Mouse (Mus musculus): ENCODE results near the gene Gstm7.
"Not testable (repeated sequence)": the region's sequence is repeated elsewhere in the genome, so short reads cannot be mapped to it uniquely, and the experiment has no call there.

Gstm7 gene

DNA sequence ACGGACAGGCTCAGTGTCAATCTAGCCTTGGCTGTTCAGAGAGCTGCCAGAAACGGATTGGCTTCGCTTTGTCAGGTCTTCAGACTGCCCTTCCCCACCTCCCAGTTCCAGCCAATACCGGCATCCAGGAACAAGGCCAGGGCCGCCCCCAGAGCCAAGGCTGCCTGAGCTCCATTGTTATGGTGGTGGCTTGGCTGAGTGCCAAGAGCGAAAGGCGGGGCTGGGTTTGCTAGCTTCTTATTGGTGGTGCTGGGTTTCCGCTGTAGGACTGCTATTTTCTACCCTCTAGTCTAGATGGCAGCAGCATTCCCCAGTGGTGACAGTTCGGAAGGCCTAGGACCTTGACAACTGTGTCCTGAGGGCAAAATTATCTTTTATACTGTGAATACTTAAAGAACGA lies at the start of gene Gstm7:
Gene Gstm7, minus strand, starts transcription at position 148 of the 400 bp plus-strand sequence.
- DNase-seq = peak; percentile 96 to 99

DNA sequence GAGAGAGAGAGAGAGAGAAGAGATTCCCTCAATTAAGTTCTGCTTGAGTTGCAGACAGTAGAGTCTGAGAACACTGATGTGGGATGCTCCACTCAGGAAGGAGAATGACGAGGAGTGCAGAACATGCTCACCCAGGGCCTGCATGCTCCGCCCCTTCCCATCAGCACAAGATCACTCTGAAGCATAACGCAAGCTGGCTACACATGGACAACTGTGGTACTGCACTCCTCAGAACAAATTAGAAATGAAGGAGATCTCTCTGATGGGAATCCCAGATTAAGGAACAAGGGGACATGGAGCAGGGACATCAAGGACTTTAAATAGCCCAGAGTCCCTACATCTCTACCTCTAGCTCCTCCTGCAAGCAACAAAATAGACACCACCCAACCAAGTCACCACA lies 49.6 kb upstream of the Gstm7 start:
- DNase-seq = no peak

- no peak for DNase-seq
Measured at GRCm38 (mm10) chr3:107977691-107978090, 46.1 kb upstream of the Gstm7 start.

DNA sequence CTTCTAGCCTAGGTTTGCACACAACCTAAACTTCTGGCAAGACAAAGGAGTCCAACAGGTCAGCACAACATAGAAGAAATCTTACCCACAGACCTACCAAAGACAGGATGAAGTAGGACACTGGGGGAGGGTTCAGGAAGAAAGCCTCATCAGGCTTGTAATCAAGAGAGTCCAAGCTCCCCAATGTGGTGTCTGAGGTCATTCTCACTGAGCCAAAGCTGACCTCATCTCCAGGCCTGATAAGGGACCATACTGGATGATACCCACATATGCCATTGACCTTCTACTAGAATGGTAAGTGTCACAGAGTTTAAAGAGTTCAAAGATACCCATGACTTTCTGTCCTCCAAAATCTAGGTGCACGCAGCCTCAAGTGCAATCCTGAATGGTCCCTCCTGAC lies 42.6 kb upstream of the Gstm7 start:
- DNase-seq = no peak

GRCm38 (mm10) chr3:107972070-107972469 lies 40.5 kb upstream of the Gstm7 start:
- no peak for DNase-seq

DNA sequence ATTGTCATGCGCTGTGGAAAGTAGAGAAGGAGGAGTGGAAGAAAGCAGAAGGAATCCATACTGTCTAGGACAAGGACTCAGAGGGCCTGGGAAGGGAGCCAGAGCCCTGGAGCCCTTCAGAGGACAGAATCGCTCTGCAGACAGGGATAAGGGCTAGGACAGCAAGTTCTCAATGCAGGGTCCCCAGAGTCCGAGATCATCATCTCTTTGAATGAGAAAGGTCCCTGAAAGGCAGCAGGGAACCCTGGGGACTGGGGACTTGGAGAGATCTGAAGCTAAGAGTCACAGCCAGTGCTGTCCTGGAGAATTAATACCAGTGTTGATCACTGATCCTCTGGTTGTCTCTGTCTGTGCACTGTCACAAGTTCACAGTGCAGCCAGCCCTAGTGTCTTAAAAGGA lies 39.5 kb upstream of the Gstm7 start:
- not testable (repeated sequence) for DNase-seq

GRCm38 (mm10) chr3:107968724-107969395 lies 37.2 kb upstream of the Gstm7 start, which contains the start of gene Gstm3:
Gstm3 (minus strand) TSS chr3:107969283.
- no peak for DNase-seq

DNA sequence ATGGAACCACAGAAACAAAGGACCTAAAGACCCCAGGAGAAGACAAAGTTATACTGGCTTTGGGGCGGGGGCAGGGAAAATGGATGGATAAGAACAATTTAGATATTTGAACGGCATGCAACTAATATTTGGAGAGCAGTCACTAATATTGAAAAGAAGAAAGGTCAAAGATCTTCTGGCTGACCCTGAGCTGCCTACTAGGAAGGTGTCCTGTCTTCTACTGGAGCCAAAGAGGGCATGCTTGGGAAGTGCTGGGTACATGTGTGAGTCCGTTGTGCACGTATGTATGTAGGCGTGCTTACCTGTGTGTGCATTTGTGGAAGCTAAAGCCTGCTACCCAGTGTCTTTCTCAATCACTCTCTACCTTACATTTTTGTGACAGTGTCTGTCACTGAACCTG lies 35.0 kb upstream of the Gstm7 start:
- DNase-seq = no peak

DNA sequence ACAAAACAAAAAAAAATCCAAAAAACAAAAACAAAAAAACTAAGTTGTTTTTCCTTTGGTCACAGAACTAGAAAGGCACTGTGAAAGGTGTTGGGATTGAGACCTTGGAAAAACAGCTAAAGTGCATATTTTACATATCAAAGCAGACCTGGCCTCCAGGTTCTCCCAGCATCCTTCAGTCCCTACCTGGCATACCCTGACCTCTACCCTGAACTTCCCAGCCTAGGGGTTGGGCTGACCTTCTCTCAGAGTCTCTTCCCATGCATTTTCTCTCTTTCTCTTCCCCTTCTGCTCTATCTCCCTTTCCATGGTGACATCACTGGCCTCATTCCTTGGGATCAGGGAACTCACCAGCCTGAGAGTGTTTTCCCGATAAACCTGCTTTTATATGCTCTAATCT lies 34.0 kb upstream of the Gstm7 start:
- DNase-seq = no peak

GRCm38 (mm10) chr3:107964656-107965308 lies 33.2 kb upstream of the Gstm7 start:
- no peak for DNase-seq

DNA sequence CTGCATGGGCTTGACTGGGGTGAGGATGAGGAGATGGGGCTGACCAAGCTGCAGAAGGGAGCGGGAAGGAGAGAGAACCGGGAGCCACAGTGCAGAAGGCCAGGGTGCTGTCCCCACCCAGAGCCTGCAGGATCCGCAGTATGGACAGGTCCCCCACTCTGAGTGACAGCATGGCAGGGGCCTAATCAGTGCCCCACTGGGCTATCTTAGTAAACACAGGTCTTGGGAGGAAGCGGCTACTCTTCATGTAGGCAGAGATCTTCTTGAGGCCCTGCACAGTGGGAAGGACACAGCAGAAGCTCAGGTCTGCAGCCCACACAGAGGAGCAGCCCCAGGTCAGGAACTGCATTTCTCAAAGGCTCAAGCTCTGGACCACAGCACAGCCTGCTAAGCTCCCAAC lies 32.4 kb upstream of the Gstm7 start:
- DNase-seq = no peak

DNA sequence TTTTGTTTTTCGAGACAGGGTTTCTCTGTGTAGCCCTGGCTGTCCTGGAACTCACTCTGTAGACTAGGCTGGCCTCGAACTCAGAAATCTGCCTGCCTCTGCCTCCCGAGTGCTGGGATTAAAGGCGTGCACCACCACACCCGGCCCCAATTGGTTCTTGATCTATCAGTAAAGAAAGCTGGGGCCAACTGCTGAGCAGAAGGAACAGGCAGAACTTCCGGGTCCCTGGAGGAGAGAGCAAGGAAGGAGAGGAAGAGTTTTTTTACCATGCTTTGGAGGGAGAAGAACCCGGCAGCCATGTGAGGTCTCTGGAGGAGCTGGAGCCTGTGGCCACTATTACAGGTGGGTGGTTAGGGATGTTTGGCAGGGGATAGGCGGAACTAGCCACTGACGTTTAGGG lies 23.6 kb upstream of the Gstm7 start:
- not testable (repeated sequence) for DNase-seq

DNA sequence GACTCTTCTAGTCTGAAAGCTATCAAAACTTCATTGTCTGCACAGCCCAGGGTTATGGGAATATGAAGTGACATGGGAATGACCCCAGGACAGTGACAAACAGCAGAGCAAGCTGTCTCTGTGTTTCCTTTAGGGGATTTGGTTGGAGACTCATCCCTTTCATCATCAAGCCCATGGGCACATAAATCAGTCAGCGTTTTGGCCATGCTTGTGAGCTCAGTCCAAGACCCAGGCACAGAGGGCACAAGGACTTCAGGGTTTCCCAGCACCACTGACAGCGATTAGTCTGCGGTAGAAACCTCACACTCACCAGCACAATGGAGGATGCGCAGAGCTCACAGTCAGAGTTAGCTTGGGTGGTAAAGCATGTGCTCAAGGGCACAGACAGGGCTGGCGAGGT lies 22.3 kb upstream of the Gstm7 start:
- no peak for DNase-seq

- peak; percentile 78 to 81 for DNase-seq
Measured at GRCm38 (mm10) chr3:107953328-107953755, 21.7 kb upstream of the Gstm7 start.

DNA sequence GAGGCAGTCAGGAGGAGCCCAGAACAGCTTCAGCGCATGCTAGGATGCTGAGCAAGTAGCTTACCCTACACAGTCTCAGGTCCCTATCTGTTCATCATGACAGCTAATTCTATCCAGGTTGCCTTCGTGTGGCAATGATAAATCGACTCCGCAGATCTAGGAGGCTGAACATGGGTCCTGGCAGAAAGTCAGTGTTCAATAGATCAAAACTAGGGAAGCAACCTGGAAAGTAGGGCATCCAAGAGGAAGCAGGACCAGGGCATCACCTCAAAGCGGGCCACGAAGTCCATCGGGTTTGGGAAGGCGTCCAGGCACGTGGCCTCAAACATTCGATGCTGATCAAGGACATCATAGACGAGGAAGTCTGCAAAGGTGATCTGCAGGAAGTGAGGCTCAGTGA lies 18.9 kb upstream of the Gstm7 start:
- DNase-seq = no peak

GRCm38 (mm10) chr3:107949461-107949860 lies 17.8 kb upstream of the Gstm7 start:
- DNase-seq = not testable (repeated sequence)

DNA sequence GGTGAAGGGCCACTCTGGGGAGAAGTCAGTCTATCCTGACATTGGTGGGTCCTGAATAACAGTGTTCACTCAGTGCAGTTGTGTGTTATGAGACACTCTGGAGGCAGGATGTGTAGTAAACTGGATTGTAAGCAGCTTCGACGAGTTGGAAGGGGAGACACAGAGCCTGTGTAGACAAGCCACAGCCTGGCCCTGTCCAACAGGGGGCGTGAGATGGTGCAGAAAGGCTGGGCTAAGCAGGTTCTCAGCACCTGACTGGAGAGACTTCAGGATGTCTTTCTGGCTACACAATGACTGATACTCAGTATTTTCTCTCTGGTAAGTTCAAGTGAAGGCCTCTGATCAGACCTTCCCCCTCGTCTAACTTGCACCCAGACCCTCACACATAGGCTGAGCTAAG lies 14.1 kb upstream of the Gstm7 start:
- no peak for DNase-seq

- peak; percentile 53 to 55 for DNase-seq
Measured at GRCm38 (mm10) chr3:107943239-107943990, 11.8 kb upstream of the Gstm7 start, which contains the start of gene Gstm6. Gstm6 (minus strand) TSS chr3:107943749.

GRCm38 (mm10) chr3:107941261-107941660 lies 9.6 kb upstream of the Gstm7 start:
- no peak for DNase-seq

- no peak for DNase-seq
Measured at GRCm38 (mm10) chr3:107940524-107940923, 8.9 kb upstream of the Gstm7 start.

GRCm38 (mm10) chr3:107939830-107940229 lies 8.2 kb upstream of the Gstm7 start:
- DNase-seq = no peak

GRCm38 (mm10) chr3:107939403-107939802 lies 7.8 kb upstream of the Gstm7 start:
- DNase-seq = peak; percentile 71 to 77

GRCm38 (mm10) chr3:107935888-107936287 lies 4.3 kb upstream of the Gstm7 start:
- DNase-seq = no peak

- DNase-seq = no peak
Measured at GRCm38 (mm10) chr3:107935268-107935667, 3.7 kb upstream of the Gstm7 start.
